ENCODE assay signal across 8 mouse cellular contexts in the genomic region with DNA sequence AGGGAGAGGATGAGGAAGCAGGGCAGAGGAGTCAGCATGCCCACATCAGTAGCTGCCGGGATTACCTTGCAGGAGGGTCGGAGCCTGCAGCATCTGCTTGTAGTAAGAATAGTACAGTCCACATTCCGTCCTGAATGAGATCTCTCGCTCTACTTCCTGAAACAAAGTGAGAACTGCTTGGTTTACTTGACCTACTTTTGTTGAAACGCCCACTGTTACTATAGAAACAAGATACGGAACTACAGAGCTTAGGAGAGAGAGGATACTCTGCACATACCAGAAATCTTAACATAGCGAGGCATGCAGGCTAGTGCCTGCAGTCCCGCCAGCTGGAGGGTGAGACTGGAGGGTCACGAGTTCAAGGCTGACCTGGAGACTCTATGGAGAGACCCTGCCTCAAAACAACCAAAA. TPM values are rescaled to one million over a fixed set of nuclear protein-coding genes. Genes with fewer than 3 reads are reported as not detected.
A peak's percentile ranks its signal among the peaks of the same experiment; 100 is the strongest.
DNase-seq lines count a peak whose midpoint lies in the region.

No protein-coding gene starts in this region.

- intact Hi-C loops in left cerebral cortex, postnatal 25 days (cut with DNase I), result loop anchor here (2.0 kb wide), 1 partner anchor 15 kb away; no protein-coding TSS in a partner anchor
- intact Hi-C loops in left cerebral cortex, postnatal 4 days (cut with DNase I), result loop anchor here (10.0 kb wide), 1 partner anchor 75 kb away; no protein-coding TSS in a partner anchor

- DNase-seq in adrenal gland, adult (ENCODE audit: inconsistent age in 2 of 2, low spot score in 1 of 2), result peak; percentile 46 to 76
- no peak for DNase-seq in adrenal gland, adult 8-10 months
- DNase-seq in left cerebral cortex, postnatal 25 days (ENCODE audit: low spot score in 2 of 2), result peak; percentile 36 to 87
- no peak for DNase-seq in left cerebral cortex, postnatal 4 days
- DNase-seq in lung, postnatal 25 days (ENCODE audit: low spot score), result peak; percentile 68
- peak; percentile 37 to 54 for DNase-seq in thymus, postnatal 36 days
- DNase-seq in MN1 (ENCODE audit: low spot score), result no peak
- no peak for DNase-seq in cerebellum, postnatal 36 days

RNA-seq across cellular contexts. Expression of gene Dpy19l3, which starts 24.6 kb away (rescaled TPM):
- total RNA-seq in adrenal gland, adult 8-10 months (2022), result 10 to 100 TPM; 57.8 to 90.2 (median 69.7) TPM
- 10 to 100 TPM; 64.0 to 68.2 TPM for total RNA-seq in left cerebral cortex, postnatal 25 days (2021)
- 10 to 100 TPM; 61.0 to 65.0 TPM for total RNA-seq in left cerebral cortex, postnatal 4 days (2021)

Comparison
In these comparisons a context has a peak if more than half of its experiments do, and no peak if none do; other contexts are left out.
1. DNase-seq: peak in adrenal gland, adult (2 of 2), left cerebral cortex, postnatal 25 days (2 of 2), lung, postnatal 25 days (single experiment) and thymus, postnatal 36 days (2 of 2); none in adrenal gland, adult 8-10 months (single experiment), left cerebral cortex, postnatal 4 days (single experiment), MN1 (single experiment) and cerebellum, postnatal 36 days (0 of 2).